Mouse (Mus musculus): ENCODE results near the gene Tns2.
"Not testable (repeated sequence)": the region's sequence is repeated elsewhere in the genome, so short reads cannot be mapped to it uniquely, and the experiment has no call there.

The Tns2 gene

DNA sequence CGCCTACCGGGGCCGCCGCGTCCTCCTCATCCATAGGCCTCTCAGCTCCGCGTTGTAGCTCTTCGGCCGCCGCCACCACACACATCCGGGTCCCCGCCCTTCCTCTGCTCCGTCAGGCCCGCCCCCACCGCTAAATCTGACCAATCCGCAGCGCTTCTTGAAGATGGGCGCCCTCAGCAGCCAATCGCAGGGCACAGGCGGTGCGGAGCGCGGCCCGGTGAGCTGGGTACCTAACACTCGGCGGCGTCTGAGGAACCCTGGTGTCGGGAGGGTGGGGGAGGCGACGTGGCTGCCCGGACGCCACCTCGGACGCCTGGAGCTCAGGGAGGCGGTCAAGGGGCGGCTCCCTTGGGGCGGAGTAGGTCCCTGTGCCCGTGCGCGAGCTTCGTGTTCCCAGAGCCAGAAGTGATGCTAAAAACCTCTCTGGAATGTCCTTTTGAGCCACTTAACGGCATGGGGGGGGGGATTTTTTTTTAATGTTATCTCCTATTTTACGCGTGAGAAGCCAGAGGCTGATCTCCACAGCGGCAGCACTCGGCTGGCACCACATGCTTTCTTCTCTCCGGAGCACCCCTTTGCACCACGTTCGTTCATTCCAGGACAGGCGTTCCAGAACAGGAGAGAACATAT is 36.0 kb downstream of the Tns2 start, which contains the start of gene Spryd3:
Gene Spryd3, minus strand, starts transcription at position 106 of the 630 bp plus-strand sequence.
- DNase-seq (ENCODE audit: low spot score in 2 of 2): peak; percentile 92 to 98

DNA sequence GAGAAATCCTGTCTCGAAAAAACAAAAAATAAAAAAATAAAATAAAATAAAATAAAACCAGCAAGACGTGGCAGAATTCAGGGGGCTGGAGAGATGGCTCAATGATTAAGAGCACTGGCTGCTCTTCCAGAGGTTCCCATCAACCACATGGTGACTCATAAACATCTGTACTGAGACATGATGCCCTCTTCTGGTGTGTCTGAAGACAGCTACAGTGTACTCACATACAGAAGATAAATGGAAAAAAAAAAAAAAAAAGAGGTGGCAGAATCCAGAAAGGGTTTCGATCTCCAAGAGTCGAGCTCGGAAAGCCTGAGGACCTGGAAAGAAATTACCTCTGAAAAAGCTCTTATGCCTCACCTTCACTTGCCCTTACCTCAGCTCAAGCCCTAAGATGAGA is 40.9 kb downstream of the Tns2 start:
- DNase-seq (ENCODE audit: low spot score in 2 of 2): no peak

DNA sequence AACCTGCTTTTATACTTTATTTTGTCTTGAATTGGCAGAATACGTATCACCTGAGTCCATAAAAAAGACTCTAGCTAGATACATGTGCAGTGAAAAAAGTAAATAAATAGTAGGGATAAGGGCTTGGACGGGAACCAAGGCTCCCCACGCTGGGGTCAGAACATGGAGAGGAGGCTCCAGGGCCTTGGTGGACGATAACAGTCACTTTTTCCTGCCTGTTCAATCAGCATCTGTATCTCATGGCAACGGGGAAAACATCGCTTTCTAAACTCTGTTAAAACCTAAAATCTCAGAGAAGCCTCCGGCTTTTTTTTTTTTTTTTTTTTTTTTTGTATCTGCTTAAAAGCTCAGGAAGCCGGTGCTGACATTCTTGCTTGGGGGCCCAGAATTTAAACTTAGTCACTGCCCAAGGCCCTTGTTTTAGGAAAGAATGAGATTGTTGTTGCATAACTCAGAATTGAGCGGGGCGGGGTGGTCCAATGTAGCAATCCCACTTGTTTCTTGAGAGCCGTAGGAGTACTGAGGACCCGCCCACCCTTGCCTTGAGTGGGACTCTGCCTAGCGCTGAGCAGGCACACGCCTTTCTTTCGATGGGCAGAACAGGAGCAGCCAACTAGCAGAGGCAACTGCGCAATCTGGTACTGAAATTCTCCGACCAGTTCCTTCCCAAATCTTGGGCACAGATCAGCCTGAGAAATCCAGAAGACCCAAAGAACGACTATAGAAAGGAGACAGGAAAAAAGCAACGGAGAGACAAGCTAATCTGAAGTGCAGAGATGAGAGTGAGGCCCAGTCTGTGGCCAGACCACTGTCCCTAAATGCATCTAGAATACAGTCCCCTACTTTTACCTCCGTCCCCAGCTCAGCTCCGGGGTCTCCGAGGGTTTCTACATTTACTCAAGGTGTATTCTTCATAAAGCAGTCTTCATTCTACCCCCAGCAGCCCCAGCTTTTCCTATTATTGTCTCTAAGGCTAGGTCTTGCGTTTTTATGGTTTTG is 43.0 kb downstream of the Tns2 start:
- no peak for DNase-seq (ENCODE audit: low spot score in 2 of 2)

DNA sequence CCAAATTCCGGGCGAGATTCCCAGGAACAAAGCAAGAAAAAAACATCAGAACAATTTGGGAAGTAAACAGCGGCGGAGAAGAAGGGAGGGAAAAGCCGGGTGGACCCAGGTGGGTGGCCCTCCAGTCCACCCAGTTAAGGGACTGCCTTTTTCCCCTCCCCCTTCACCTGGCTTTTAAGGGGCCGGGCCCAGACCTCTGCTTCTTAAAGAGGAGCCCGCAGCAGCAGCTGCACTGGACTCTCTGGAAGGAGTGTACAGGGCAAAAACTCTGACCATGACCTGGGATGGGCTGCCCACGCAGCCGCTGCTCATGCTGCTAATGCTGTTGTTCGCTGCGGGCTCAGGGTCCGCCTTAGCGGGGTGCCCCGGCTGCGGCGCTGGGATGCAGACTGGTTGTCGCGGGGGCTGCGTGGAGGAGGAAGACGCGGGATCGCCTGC is 44.1 kb downstream of the Tns2 start, which contains the start of gene Igfbp6:
Gene Igfbp6, plus strand, starts transcription at position 89 of the 438 bp plus-strand sequence.
- DNase-seq (ENCODE audit: low spot score in 2 of 2): no peak

DNA sequence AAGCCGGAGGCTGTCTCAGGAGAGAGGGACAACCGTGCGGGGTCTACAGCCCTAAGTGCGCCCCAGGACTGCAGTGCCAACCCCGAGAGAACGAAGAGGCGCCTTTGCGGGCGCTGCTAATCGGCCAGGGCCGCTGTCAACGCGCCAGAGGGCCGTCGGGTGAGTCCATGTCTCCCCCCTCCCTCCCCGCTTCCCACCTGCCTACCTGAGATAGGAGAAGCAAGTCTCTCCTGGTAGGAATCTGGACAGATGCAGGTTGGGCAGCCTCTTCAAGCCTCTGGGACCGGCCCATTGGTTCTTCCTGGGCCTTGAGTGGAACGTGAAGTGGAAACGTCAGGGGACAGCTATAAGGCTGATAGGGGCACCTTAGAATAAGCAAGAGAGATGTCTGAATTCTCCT is 44.5 kb downstream of the Tns2 start:
- DNase-seq (ENCODE audit: low spot score in 2 of 2): no peak

DNA sequence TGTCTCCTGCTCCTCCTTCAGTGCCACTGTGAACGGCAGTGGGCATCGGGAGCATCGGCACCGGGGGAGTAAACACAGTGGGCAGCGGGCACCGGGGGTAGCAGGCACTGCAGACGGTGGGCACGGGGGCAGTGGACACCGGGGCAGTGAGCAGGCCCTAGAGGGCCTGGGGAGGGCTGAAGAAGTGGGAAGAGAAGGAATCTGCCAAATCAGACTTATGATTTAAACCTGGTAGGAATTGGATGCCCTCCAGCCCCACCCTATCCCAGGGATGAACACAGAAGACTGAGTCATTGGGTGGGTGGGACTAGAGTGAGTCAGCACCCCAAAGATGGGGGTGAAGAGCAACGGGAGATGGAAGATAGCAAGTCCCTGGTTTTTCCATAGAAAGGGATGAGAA is 45.1 kb downstream of the Tns2 start:
- DNase-seq (ENCODE audit: low spot score in 2 of 2): no peak

DNA sequence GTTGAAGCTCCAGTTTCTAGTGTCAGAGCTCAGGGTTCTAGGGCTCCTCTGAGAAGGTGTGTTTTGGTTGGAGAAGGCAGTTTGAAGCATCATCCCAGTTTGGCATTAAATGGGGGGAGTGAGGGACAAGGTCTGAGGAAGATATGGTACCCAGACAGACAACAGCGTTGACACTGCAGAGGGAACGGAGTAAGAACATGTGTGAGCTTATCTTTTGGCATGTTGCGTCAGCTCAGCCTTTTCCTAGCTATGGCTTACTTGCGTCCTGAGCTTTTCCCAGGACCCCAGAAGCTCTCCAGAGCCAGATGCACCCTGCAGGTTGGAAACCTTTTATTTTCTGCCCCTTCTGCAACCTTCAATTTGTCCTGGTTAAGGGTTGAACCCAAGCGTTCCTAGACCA is 45.9 kb downstream of the Tns2 start:
- DNase-seq (ENCODE audit: low spot score in 2 of 2): no peak

DNA sequence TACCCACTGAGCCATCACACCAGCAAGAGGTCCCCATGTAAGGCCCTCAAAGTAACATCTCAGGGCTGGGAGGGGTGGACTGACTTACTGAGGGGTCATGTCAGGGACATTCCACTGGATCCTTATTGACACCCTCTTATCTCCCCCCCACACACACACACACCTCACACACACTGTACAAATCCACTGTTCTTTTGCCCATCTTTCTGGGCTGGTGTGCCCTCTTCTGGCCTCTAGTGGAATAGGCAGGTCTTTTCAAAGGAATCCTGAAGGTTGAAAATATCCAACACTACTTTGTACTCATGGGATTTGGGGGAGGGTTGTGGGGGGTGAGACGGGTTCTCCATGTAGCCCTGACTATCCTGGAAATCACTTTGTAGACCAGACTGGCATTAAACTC is 46.7 kb downstream of the Tns2 start:
- no peak for DNase-seq (ENCODE audit: low spot score in 2 of 2)

DNA sequence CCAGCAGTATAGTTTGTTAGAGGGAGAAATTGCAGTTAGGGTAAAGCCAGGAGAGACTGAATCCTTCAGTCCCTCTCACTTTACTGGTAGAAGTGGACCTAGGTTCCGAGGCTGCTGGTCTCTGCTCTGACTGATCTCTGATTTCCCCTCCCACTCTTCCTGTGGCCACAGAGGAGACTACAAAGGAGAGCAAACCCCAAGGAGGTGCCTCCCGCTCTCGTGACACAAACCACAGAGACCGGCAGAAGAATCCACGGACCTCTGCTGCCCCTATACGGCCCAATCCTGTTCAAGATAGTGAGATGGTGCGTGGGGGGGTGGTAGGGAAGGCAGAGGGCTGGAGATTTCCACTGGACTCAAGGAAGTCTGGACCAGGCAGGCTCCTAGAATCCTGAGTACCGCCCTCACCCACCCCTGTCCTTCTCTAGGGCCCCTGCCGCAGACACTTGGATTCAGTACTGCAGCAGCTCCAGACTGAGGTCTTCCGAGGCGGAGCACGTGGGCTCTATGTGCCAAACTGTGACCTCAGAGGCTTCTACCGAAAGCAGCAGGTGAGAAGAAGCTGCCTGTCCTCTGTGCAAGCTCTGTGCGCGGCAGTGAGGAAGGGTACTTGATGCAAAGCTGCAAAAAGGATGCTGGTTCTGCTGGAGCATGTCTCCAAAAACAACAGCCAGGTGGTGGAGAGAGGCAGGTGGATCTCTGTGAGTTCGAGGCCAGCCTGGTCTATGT is 47.6 kb downstream of the Tns2 start:
- no peak for DNase-seq (ENCODE audit: low spot score in 2 of 2)

DNA sequence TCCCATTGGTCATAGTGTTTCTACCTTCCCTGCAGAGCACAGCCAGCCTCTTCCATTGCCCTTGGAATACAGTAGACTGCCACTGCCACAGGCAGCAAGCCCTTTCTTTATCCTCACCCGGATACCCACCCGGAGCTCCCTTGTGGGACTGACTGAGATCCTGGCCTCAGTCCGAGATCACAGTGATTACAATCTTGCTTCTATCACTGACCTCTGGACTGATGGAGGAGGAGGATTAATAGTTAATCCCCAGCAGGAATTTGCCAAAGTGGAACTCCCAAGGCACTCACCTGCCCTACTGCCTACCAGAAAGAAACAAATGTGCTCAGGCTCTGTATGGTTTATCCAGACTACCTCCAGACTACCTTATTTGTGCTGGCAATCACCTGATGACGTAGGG is 49.3 kb downstream of the Tns2 start:
- no peak for DNase-seq (ENCODE audit: low spot score in 2 of 2)

DNA sequence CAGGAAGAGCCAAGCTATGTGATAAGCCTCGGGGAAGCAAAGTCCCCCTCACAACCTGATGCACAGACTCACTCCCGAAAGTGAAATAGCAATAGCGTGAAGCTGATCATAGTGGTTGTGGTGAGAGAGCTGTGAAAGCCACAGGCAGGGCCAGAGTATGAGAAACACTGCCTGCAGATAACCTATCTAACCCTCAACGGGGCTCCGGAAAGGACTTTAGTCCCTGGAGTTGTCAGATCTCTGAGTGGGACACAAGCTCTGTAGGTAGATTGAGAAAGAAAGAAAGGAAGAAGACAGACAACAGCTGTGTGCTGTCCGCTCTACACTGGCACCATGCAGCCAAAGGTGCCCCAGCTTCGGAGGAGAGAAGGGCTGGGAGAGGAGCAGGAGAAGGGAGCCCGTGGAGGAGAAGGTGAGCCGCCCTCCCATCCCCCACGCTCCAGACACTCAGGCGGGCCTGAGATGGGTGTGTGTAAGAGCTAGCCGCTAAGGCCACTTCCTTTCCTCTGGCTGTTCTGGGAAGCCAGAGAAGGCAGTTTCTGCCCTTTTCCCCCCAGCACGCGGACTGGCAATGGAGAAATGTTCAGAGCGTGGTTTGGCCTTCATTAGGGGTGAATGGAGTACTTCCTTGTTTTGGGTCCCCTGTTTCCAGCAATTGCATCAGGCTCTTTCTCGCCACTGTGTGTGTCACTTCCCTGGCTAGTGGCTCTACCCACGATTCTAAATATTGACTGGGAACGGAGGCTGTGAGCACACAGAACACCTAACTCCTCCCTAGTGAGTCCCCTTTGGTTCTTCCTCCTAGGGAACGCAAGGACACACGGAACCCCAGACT is 50.3 kb downstream of the Tns2 start, which contains the start of gene Soat2:
Gene Soat2, plus strand, starts transcription at position 226 of the 835 bp plus-strand sequence.
- DNase-seq (ENCODE audit: low spot score in 2 of 2): no peak

DNA sequence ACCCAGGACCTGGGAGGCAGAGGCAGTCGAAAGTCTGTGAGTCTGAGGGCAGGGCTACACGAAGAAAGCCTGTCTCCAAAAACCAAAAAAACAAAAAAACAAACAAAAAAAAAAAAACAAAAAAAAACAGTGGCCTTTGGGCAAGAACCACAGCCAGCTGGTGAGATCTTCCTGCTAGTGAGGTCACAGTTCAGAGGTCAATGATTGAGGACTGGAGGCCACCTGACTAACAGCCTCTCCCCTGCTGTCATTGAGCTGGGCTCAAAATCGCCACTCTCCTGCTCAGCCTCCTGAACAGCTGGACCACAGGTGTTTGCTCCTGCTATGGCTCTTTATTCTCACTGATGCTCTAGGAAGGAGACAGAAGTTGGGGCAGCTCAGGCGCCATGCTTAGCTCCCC is 52.4 kb downstream of the Tns2 start:
- DNase-seq (ENCODE audit: low spot score in 2 of 2): no peak

DNA sequence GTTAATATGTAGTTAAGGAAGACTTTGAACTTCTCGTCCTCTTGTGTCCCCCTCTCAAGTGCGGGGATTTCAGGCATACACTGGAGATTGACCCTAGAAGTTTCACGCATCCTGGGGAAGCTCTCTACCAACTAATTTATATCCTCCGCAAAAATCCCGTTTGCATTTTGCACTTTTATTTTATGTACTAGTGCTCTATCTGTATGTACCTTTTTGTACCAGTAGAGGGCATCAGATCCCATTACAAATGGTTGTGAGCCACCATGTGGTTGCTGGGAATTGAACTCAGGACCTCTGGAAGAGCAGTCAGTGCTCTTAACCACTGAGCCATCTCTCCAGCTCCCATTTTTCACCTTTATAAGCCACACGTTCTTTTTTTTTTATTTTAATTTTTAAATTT is 54.8 kb downstream of the Tns2 start:
- DNase-seq (ENCODE audit: low spot score in 2 of 2): not testable (repeated sequence)

DNA sequence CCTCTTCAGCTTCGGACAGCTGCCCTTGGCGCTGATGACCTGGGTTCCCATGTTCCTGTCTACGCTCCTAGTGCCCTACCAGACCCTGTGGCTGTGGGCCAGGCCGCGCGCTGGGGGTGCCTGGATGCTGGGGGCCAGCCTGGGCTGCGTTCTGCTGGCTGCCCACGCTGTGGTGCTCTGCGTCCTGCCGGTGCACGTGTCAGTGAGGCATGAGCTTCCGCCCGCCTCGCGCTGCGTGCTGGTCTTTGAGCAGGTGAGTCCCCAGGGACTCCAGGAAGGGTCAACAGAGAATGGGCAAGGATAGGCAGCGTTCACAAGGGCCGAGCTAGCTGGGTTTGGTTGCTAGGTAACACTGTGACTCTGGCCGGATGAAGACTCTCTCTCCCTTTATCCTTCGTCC is 56.6 kb downstream of the Tns2 start:
- DNase-seq (ENCODE audit: low spot score in 2 of 2): no peak

DNA sequence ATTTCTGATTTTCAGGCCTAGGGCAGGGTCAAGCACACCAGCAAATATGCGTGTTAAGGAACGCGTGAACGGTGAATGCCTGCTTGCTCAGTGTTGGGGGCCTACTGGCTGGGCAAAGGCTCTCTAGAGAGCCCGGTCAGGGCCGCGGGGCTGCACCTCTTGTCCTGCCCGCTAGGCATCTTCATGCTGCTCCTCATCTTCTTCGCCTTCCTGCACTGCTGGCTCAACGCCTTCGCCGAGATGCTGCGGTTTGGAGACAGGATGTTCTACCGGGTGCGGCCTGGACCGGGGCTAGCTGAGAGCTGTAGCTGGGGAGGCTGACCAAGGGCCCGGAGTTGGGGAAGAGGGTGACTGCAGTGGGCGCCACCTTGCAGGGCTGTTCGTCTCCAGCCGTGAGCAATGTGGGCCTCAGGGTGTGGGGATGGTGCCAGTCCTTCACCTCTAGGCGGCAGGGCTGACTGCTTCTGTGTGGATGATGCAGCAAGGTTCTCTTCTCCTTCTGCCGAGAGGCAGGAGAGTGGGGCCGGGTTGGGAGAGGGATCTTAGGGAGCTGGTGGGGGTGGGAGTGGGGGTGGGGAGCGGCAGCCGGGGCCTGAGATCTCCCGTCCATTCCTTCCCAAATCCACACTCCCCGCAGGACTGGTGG is 60.3 kb downstream of the Tns2 start:
- no peak for DNase-seq (ENCODE audit: low spot score in 2 of 2)

DNA sequence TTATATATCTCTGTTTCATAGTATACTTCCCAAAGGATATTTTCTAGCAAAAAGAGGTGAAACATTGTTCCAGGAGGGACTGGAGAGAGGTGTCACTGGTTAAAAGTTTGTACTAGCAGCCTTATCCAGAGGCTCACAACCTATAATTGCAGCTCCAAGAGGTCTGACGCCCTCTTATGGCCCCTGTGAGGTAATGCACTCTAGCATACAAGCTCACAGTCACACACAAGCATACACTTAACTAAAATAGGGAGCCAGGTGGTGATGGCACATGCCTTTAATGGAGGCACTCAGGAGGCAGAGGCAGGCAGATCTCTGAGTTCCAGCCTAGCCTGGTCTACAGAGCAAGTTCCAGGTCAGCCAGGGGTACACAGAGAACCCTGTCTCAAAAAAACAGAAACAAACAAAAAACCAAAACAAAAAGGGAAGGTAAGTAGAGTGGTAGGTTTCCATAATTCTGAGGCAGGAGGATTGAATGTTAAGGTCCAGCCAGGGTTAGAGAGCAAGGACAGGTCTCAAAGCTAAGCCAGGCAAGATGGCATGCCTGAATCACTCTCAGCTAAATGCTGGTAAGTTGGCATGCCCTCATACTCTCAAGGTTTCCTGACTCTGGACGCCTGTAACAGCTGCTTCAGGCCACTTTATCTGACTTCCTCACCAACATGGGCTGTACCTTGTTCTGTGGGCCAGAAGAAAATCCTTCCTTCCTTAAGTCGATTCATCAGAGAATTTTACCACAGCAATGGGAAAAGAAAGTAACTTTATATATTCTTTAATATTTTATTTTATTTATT is 63.9 kb downstream of the Tns2 start:
- no peak for DNase-seq (ENCODE audit: low spot score in 2 of 2)

DNA sequence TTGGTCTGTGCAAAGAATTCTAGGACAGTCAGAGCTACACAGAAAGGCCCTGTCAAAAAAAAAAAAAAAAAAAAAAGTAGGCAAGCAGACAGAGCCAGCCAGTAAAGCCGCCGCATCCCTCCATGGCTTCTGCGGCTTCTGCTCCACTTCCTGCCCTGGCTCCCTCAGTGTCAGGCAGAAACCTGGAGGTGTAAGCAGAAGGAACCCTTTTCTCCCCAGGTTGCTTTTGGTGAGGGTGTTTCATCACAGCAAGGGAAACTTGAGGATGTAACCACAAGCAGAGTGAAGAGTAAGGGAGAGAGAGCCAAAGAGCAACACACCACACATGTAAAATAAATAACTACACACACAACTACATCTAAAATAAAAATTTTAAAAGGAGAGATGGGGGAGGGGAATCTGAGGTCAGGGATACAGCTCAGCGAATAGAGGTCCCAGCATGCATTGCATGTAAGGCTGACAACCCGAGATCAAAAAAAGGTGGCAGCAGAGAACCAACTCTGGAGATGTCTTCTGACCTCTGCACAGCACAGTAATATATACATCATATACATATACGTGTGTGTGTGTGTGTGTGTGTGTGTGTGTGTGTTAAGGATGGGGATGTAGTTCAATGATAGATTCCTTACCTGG is 65.4 kb downstream of the Tns2 start:
- DNase-seq (ENCODE audit: low spot score in 2 of 2): no peak

All from frontal cortex, postnatal 10 days (tissue).